Mouse (Mus musculus): ENCODE data around the gene Uimc1. TPM values are rescaled to one million over a fixed set of nuclear protein-coding genes. Genes with fewer than 3 reads are reported as not detected.

Uimc1 gene
- total and polyA plus RNA-seq, 3 experiments, result 20.7 to 177 (median 44.5) TPM

- Histone ChIP-seq H3K36me3 (replicated peaks in 1 of 2; ENCODE audit: control insufficient read depth in 1 of 2, insufficient read depth in 1 of 2, low read length in 1 of 2) (peaks cover under 1 to 5% of the 10 kb centered on the region in 2 experiments), H3K4me3 (replicated peaks in 1 of 3; ENCODE audit: low read depth in 2 of 3, low read length in 2 of 3, poor library complexity in 1 of 3) (no peak overlapping the region), H3K9ac (ENCODE audit: insufficient read depth, low read depth) (no peak overlapping the region), H3K27ac (ENCODE audit: insufficient read depth, low read depth) (no peak overlapping the region), H3K79me2 (replicated peaks; ENCODE audit: control insufficient read depth, extremely low read depth, insufficient read depth, poor library complexity, severe bottlenecking) (peaks cover 25% of the 10 kb centered on the region), H3K4me2 (ENCODE audit: insufficient read depth, low read depth, poor library complexity, severe bottlenecking) (no peak overlapping the region), H3K9me3 (replicated peaks; ENCODE audit: low read length) (no peaks in the 10 kb centered on the region), H3K4me1 (ENCODE audit: control insufficient read depth in 1 of 2, insufficient read depth in 2 of 2) (peaks cover 0 to 16% of the 10 kb centered on the region in 2 experiments; a peak in 3 of 4 replicates), H3K27me3 (replicated peaks) (no peaks in the 10 kb centered on the region)
- in situ Hi-C loops (cut with MboI; ENCODE audit: low pct_ligation_motif_present, low pct_unique_long_range_greater_than_20kb, low sequenced_read_pairs) (no loop called here), dilution Hi-C loops (cut with MboI; ENCODE audit: extremely low pct_ligation_motif_present, extremely low pct_unique_long_range_greater_than_20kb, low sequenced_read_pairs) (no loop called here)
- DNase-seq (ENCODE audit: extremely low read depth), result no peak
- TF ChIP-seq UBTF (IDR thresholded peaks at IDR 0.05; ENCODE audit: low read depth, low read length) (no peak), GABPA (IDR thresholded peaks at IDR 0.05; ENCODE audit: insufficient replicate concordance, low read depth, low read length) (no peak), SIN3A (IDR thresholded peaks at IDR 0.05; ENCODE audit: low read length) (no peak), USF1 (IDR thresholded peaks at IDR 0.05; ENCODE audit: low read depth, low read length) (no peak), E2F4 (IDR thresholded peaks at IDR 0.05; ENCODE audit: insufficient replicate concordance, low read depth, low read length) (no peak), POLR2A (IDR thresholded peaks at IDR 0.05; ENCODE audit: low read depth, low read length) (no peak), JUND (conservative IDR thresholded peaks at IDR 0.05; ENCODE audit: low read depth, low read length) (no peak), ZNF384 (IDR thresholded peaks at IDR 0.05; ENCODE audit: low read depth, low read length) (no peak), NELFE (IDR thresholded peaks at IDR 0.05; ENCODE audit: low read depth, low read length) (no peak), USF2 (conservative IDR thresholded peaks at IDR 0.05; ENCODE audit: low read depth, low read length) (no peak), CHD2 (IDR thresholded peaks at IDR 0.05; ENCODE audit: low read length) (no peak), ZC3H11A (IDR thresholded peaks at IDR 0.05; ENCODE audit: low read depth, low read length) (no peak), ZKSCAN1 (IDR thresholded peaks at IDR 0.05; ENCODE audit: borderline replicate concordance, low read depth, low read length) (no peak), MAZ (IDR thresholded peaks at IDR 0.05; ENCODE audit: low read depth, low read length) (no peak), PAX5 (IDR thresholded peaks at IDR 0.05; ENCODE audit: low read length) (no peak), MYC (IDR thresholded peaks at IDR 0.05; ENCODE audit: low read depth, low read length) (no peak)
Observed at GRCm38 (mm10) chr13:55102366-55102765, 2.3 kb upstream of the Uimc1 start.

- no peaks in the 10 kb centered on the region for H3K36me3 ChIP-seq (replicated peaks in 1 of 2; ENCODE audit: control insufficient read depth in 1 of 2, insufficient read depth in 1 of 2, low read length in 1 of 2)
- no peak overlapping the region for H3K9ac ChIP-seq (ENCODE audit: insufficient read depth, low read depth)
- no peaks in the 10 kb centered on the region for H3K9me3 ChIP-seq (replicated peaks; ENCODE audit: low read length)
- H3K27me3 ChIP-seq (replicated peaks), result no peaks in the 10 kb centered on the region
- no peak for DNase-seq (ENCODE audit: extremely low read depth)
- in situ Hi-C loops (cut with MboI; ENCODE audit: low pct_ligation_motif_present, low pct_unique_long_range_greater_than_20kb, low sequenced_read_pairs) (no loop called here), dilution Hi-C loops (cut with MboI; ENCODE audit: extremely low pct_ligation_motif_present, extremely low pct_unique_long_range_greater_than_20kb, low sequenced_read_pairs) (no loop called here)
- no peak overlapping the region for H3K27ac ChIP-seq (ENCODE audit: insufficient read depth, low read depth)
- TF ChIP-seq TBP (conservative IDR thresholded peaks at IDR 0.05; ENCODE audit: low read depth, low read length) (no peak), MEF2A (IDR thresholded peaks at IDR 0.05; ENCODE audit: borderline replicate concordance, low read depth, low read length) (no peak), USF2 (conservative IDR thresholded peaks at IDR 0.05; ENCODE audit: low read depth, low read length) (no peak), GABPA (IDR thresholded peaks at IDR 0.05; ENCODE audit: insufficient replicate concordance, low read depth, low read length) (no peak), TCF12 (IDR thresholded peaks at IDR 0.05; ENCODE audit: low read depth, low read length) (no peak), JUND (conservative IDR thresholded peaks at IDR 0.05; ENCODE audit: low read depth, low read length) (no peak)
- peaks cover 0 to 13% of the 10 kb centered on the region in 2 experiments; a peak in 3 of 4 replicates for H3K4me1 ChIP-seq (ENCODE audit: control insufficient read depth in 1 of 2, insufficient read depth in 2 of 2)
- peaks cover 21% of the 10 kb centered on the region for H3K79me2 ChIP-seq (replicated peaks; ENCODE audit: control insufficient read depth, extremely low read depth, insufficient read depth, poor library complexity, severe bottlenecking)
- no peak overlapping the region for H3K4me2 ChIP-seq (ENCODE audit: insufficient read depth, low read depth, poor library complexity, severe bottlenecking)
- H3K4me3 ChIP-seq (replicated peaks in 1 of 3; ENCODE audit: low read depth in 2 of 3, low read length in 2 of 3, poor library complexity in 1 of 3), result no peak overlapping the region
Observed at GRCm38 (mm10) chr13:55101627-55102026, 1.5 kb upstream of the Uimc1 start.

Data from CH12.LX (cell line).